Mouse (Mus musculus) liver, embryonic 14.5 days (tissue): Measurements from ENCODE around the gene Havcr2. TPM values are rescaled to one million over a fixed set of nuclear protein-coding genes. Genes with fewer than 3 reads are reported as not detected.

Experiments used
- ATAC-seq: fragments of 200-750 bp; cut with Nextera tagmentation; 2 replicates; pipeline ENCODE4 v1.8.0; 2017; ENCODE audit warnings: moderate number of reproducible peaks, mild to moderate bottlenecking, moderate library complexity; ENCODE audit not compliant: insufficient read depth
- DNase-seq, 3 experiments: peaks; one replicate each; pipeline ENCODE4 v3.0.0-alpha.2; 2012 to 2013; ENCODE audit warnings: low read depth in 3 of 3, low spot score in 3 of 3
- H3K27ac ChIP-seq: fragments of 300-500 bp; sonication (generic); 2 replicates; pipeline ENCODE4 v1.5.1; 2014; ENCODE audit warnings: moderate library complexity, mild to moderate bottlenecking, control low read depth, inconsistent platforms
- H3K27me3 ChIP-seq: fragments of 300-500 bp; sonication (generic); 2 replicates; pipeline ENCODE4 v1.6.1; 2014; ENCODE audit warnings: mild to moderate bottlenecking, low read length, moderate library complexity; ENCODE audit not compliant: control insufficient read depth, insufficient read depth
- H3K36me3 ChIP-seq: fragments of 300-500 bp; sonication (generic); replicated peaks from 2 replicates; pipeline ENCODE4 v1.6.1; 2014; ENCODE audit warnings: low read depth; ENCODE audit not compliant: control insufficient read depth, insufficient read depth
- H3K4me1 ChIP-seq, 2 experiments: fragments of 200-500 bp in 1 of 2; fragments of 300-500 bp in 1 of 2; sonication (generic) in 1 of 2; replicated peaks; 2 replicates each; pipeline ENCODE4 v1.6.1; 2012 to 2014; ENCODE audit warnings: antibody characterized with exemption in 1 of 2, inconsistent platforms in 1 of 2, low read length in 1 of 2; ENCODE audit not compliant: control insufficient read depth in 2 of 2, insufficient read depth in 2 of 2
- H3K4me2 ChIP-seq: fragments of 300-500 bp; sonication (generic); 2 replicates; pipeline ENCODE4 v1.6.1; 2014; ENCODE audit warnings: low read depth, mild to moderate bottlenecking, control low read depth, moderate library complexity
- H3K4me3 ChIP-seq, 2 experiments: fragments of 200-500 bp in 1 of 2; fragments of 300-500 bp in 1 of 2; sonication (generic) in 1 of 2; 2 replicates each; pipeline ENCODE4 v1.5.1; 2012 to 2014; ENCODE audit warnings: low read depth in 2 of 2, low read length in 2 of 2, mild to moderate bottlenecking in 2 of 2, control low read depth in 1 of 2, inconsistent platforms in 1 of 2, moderate library complexity in 1 of 2; ENCODE audit not compliant: insufficient read depth in 1 of 2
- H3K9ac ChIP-seq: fragments of 300-500 bp; sonication (generic); replicated peaks from 2 replicates; pipeline ENCODE4 v1.6.1; 2014; ENCODE audit warnings: mild to moderate bottlenecking, control low read depth, moderate library complexity
- H3K9me3 ChIP-seq: fragments of 300-500 bp; sonication (generic); 2 replicates; pipeline ENCODE4 v1.6.1; 2016; ENCODE audit warnings: low read length, mixed read lengths; ENCODE audit not compliant: control insufficient read depth
- CTCF ChIP-seq: IDR thresholded peaks from 2 replicates; pipeline ENCODE4 v1.5.1; 2016; ENCODE audit warnings: antibody characterized with exemption, low read depth, control low read depth
- EP300 ChIP-seq: IDR thresholded peaks from 2 replicates; pipeline ENCODE4 v1.6.1; 2016; ENCODE audit warnings: antibody characterized with exemption, low read depth
- WGBS: fragments of 180-500 bp; shearing (Covaris S2); extraction: QIAGEN DNeasy Blood & Tissue Kit; methylation state at CpG from one replicate; pipeline ENCODE4 v1.1.7; 2014; ENCODE audit not compliant: insufficient replicate concordance; 5-methylcytosine and 5-hydroxymethylcytosine counted together
- polyA plus RNA-seq, 2 experiments: library from polyadenylated mRNA; depleted of rRNA in 1 of 2; stranded (reverse) in 1 of 2; unstranded in 1 of 2; fragments of >200 nt; fragmentation: Nextera tagmentation in 1 of 2; extraction: Ambion mirVana in 1 of 2; gene quantifications; 2 replicates each; pipeline versions ENCODE4 v1.2.1 to v1.2.3; 2012 to 2014

Gene Havcr2
- polyA plus RNA-seq, 2 experiments, result 0.23 to 0.33 TPM

DNA sequence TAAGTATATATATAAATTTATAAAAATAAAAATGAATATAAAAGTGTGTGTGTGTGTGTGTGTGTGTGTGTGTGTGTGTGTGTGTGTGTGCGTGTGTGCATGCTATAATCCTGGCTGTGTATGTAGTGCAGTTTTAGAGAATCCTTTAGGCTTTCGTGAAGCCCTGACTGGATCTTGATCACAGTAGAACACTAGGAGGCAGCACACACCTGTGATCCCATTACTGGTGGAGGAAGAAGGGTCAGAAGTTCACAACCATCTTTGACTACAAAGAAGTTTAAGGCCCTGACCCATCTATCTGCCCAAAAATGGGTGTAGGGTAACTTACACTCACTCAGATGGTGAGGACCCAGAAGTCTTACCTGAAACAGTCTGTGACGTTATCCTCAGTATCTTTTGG, 68.0 kb downstream of the Havcr2 start:
- no peak for TF ChIP-seq EP300
- peak; percentile 36; the same call in 1 of the 2 replicates for TF ChIP-seq CTCF
- H3K27ac ChIP-seq, result no peak overlapping the region
- DNase-seq (no peak), ATAC-seq (no peak)
- H3K4me1 ChIP-seq, result no peaks in the 10 kb centered on the region
- no peak overlapping the region for H3K4me3 ChIP-seq
- H3K9me3 ChIP-seq, result no peaks in the 10 kb centered on the region
- no peaks in the 10 kb centered on the region for H3K27me3 ChIP-seq
- H3K36me3 ChIP-seq, result no peaks in the 10 kb centered on the region
- no peak overlapping the region for H3K9ac ChIP-seq
- WGBS, result 60% methylated on average over 3 of the region's 3 CpGs
- no peak overlapping the region for H3K4me2 ChIP-seq

DNA sequence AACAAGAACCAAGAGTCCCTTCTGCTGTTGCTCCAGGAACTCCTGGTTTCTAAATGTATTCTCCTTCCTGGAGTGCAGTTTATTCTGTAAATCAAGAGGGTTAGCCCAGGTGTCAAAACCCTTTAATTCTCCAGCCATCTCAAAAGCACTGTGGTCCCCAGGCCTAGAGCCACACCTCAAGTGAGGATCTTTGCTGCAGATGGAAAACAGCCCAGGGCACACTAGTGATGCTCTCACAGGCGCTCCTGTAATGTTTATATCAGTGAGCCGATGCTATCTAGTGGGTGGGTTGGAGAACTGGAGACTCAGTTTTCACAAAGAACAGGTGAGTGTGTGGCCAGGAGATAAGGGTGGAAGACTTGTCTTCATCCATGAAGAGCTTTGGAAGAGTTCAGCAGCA, 69.2 kb downstream of the Havcr2 start, which contains the start of gene Gm12169:
TSS of gene Gm12169 (plus strand) at position 301 of the 400 bp plus-strand sequence.
- no peak for ATAC-seq
- no peak for TF ChIP-seq EP300
- no peak for TF ChIP-seq CTCF
- WGBS, result 61% methylated on average over 2 of the region's 2 CpGs
- Histone ChIP-seq H3K27ac (no peak within 1 kb of the TSS), H3K9me3 (no peaks in the 10 kb centered on the region), H3K4me3 (no peak within 1 kb of the TSS), H3K4me2 (no peak within 1 kb of the TSS), H3K36me3 (no peaks in the 10 kb centered on the region), H3K4me1 (no peaks in the 10 kb centered on the region), H3K27me3 (no peaks in the 10 kb centered on the region), H3K9ac (no peak within 1 kb of the TSS)
- DNase-seq, result no peak

DNA sequence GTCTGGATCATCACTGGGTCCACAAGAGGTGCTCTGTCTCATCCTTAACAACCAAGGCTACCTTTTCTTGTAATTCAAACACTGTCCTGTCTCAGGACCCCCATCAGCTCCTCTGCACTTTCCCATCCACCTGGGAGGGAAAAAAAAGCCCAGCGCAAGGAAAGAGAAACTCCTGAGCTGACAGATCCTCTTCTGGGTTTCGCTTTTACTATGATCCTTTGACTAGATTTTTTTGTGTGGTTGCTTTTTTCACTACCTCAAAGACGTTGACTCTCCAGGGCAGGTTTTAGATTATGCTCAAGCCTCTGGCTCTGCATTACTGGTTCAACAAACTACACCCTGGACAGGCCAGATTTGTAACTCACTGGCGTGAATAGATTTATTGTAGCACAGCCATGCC, 75.4 kb downstream of the Havcr2 start:
- H3K27me3 ChIP-seq, result no peaks in the 10 kb centered on the region
- TF ChIP-seq EP300 (no peak), CTCF (no peak)
- H3K9me3 ChIP-seq, result no peaks in the 10 kb centered on the region
- WGBS, result 53% methylated on average over 4 of the region's 4 CpGs
- H3K4me2 ChIP-seq, result no peak overlapping the region
- no peaks in the 10 kb centered on the region for H3K36me3 ChIP-seq
- H3K27ac ChIP-seq, result no peak overlapping the region
- H3K4me3 ChIP-seq, result no peak overlapping the region
- no peaks in the 10 kb centered on the region for H3K4me1 ChIP-seq
- DNase-seq (no peak), ATAC-seq (no peak)
- no peak overlapping the region for H3K9ac ChIP-seq

Other genes with a start within 250 kb of the Havcr2 start
- gene Fndc9, start 219.4 kb upstream of the Havcr2 start, polyA plus RNA-seq (2012; rRNA removed), result not detected in 2 replicates
- not detected in 2 replicates for gene Fndc9, start 219.4 kb upstream of the Havcr2 start, polyA plus RNA-seq (2014; fragmentation: Nextera tagmentation; extraction: Ambion mirVana)
- gene Cyfip2, start 142.1 kb upstream of the Havcr2 start, polyA plus RNA-seq (2012; rRNA removed), result 1.3 and 1.6 TPM in 2 replicates
- gene Cyfip2, start 142.1 kb upstream of the Havcr2 start, polyA plus RNA-seq (2014; fragmentation: Nextera tagmentation; extraction: Ambion mirVana), result 2.6 and 3.1 TPM in 2 replicates
- gene Itk, start 65.4 kb upstream of the Havcr2 start, polyA plus RNA-seq (2012; rRNA removed), result 0.01 and 0.07 TPM in 2 replicates
- gene Itk, start 65.4 kb upstream of the Havcr2 start, polyA plus RNA-seq (2014; fragmentation: Nextera tagmentation; extraction: Ambion mirVana), result 0.06 TPM in 1 of 2 replicates, not detected in the other
- 0.02 and 0.03 TPM in 2 replicates for gene Fam71b, start 58.4 kb upstream of the Havcr2 start, polyA plus RNA-seq (2012; rRNA removed)
- not detected in 2 replicates for gene Fam71b, start 58.4 kb upstream of the Havcr2 start, polyA plus RNA-seq (2014; fragmentation: Nextera tagmentation; extraction: Ambion mirVana)
- 14.5 and 26.9 TPM in 2 replicates for gene Med7, start 18.0 kb upstream of the Havcr2 start, polyA plus RNA-seq (2012; rRNA removed)
- gene Med7, start 18.0 kb upstream of the Havcr2 start, polyA plus RNA-seq (2014; fragmentation: Nextera tagmentation; extraction: Ambion mirVana), result 55.8 and 57.3 TPM in 2 replicates
- gene Gm12169, start 69.3 kb downstream of the Havcr2 start, polyA plus RNA-seq (2012; rRNA removed), result not detected in 2 replicates
- gene Gm12169, start 69.3 kb downstream of the Havcr2 start, polyA plus RNA-seq (2014; fragmentation: Nextera tagmentation; extraction: Ambion mirVana), result not detected in 2 replicates
- gene BC053393, start 116.6 kb downstream of the Havcr2 start, polyA plus RNA-seq (2012; rRNA removed), result 0.02 TPM in 1 of 2 replicates, not detected in the other
- gene BC053393, start 116.6 kb downstream of the Havcr2 start, polyA plus RNA-seq (2014; fragmentation: Nextera tagmentation; extraction: Ambion mirVana), result not detected in 2 replicates
- gene Dppa1, start 174.3 kb downstream of the Havcr2 start, polyA plus RNA-seq (2012; rRNA removed), result not detected in 2 replicates
- not detected in 2 replicates for gene Dppa1, start 174.3 kb downstream of the Havcr2 start, polyA plus RNA-seq (2014; fragmentation: Nextera tagmentation; extraction: Ambion mirVana)